ENCODE assay signal across 1 mouse cellular context in the genomic region with DNA sequence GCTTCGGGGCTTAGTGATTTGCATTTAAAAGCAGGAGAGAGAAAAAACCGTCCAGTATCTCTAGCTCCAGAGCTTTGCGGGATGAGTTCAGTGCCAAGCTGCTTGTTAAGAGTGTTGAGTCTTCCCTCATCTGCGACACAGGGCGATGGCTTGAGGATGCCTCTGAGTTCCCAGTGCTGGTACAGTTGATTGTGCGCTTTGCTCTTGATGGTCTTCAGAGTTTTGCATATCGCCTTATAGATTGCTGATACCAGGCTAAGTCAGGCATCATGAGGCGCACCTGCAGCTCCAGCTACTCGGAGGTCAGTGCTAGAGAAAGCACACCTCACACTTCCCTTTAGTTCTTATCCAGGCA.
TF ChIP-seq lines count a peak whose summit lies in the region.

No protein-coding gene starts in this region.

TF ChIP-seq in MEL, 35 proteins besides CTCF, POLR2A, EP300 and RAD21 (continued from another document):
- peak; percentile 7; the same call in 1 of the 2 replicates for TF ChIP-seq TAL1 (IDR thresholded peaks at IDR 0.05; ENCODE audit: low read length)
- no peak for TF ChIP-seq NELFE (IDR thresholded peaks at IDR 0.05; ENCODE audit: low read depth, low read length)
- no peak for TF ChIP-seq POLR2AphosphoS2 (IDR thresholded peaks at IDR 0.05; ENCODE audit: low read length)
- 0 out of 2 replicates have a peak, but pooled peaks have one; percentile 9 for TF ChIP-seq SMC3 (IDR thresholded peaks at IDR 0.05; ENCODE audit: low read depth, low read length)
